Mouse (Mus musculus) retina, postnatal 7 days (tissue): ENCODE data around the gene Pdc.
"Not testable (repeated sequence)": the region's sequence is repeated elsewhere in the genome, so short reads cannot be mapped to it uniquely, and the experiment has no call there.

Source experiments
- DNase-seq: peaks from one replicate; pipeline ENCODE4 v3.0.0-alpha.2; 2012; ENCODE audit warnings: low read depth, low spot score

The Pdc gene

DNA sequence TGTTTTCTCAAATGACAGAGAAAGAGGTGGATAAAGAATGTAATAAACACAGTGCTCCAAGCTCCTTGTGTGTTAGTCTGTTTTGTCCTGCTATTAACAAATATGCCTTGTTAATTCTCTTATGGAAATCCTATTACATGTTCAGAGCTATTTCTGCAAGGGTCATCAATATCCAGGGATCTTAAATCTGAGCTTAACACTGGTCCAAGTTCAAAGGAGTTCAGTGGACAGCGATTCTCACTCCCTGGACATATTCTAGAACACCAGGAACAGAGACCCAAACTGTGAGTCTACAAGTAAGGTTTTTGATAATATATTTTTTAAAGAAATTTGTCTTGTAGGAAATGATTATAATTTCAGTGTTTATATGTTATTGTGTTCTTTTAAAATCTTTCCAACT is at the start of gene Pdc:
Gene Pdc (plus strand): TSS at position 213 of the 400 bp plus-strand sequence.
- peak; percentile 56 for DNase-seq

DNA sequence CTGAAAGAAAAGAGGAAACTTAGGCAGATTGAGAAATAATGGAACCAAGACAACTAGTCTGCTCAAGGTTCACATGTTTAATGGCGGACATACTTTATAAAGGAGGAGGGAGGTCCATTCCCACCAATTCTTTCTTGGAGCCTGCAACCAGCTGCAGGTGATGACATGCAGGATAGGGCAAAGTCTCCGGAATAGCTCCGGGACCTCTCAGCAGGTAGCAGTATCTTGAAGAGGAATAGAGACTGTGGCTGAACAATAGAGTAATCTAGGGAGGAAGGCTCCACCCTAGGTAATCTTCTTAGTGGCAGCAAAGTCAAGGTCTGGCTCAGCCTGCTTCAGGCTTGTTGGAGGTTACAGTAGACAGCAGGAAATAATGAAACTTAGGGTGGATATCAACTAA is 25.2 kb upstream of the Pdc start:
- DNase-seq = not testable (repeated sequence)

DNA sequence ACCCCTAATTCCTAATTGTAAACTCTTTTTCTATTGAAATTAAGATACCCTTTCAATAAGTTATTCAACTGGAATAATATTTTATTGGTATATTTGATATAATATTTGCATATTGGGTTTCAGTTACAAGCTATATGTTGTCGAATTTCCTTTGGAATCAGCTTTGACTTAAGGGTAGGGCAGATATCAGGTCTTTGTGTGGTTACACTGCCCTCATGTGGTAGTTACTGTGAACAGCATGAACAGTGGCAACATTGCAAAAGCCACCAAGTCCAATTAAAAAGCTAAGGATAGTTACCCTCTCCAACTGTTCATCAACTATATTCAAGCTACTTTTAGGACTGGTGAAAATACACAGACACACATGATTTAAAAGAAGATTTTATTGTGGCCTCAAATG is 11.6 kb upstream of the Pdc start:
- DNase-seq = no peak

DNA sequence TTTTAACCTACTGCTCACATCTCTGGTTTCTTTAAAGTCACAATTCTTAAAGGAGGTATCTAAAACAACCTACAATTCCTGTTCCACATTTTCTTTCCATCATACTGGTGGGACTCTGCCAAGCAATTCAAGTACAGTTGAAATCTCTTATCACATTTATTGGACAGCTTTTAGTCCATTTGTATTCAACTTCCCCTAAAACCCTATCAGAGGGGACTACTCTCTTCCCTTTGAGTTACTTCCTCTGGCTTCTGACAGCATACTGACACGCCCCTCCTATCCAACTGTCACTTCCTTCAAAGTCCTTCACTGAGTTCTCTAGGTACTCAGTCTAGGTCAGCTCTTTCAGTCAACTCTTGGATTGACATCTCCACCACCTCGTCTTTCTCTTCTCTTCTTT is 15.9 kb downstream of the Pdc start:
- no peak for DNase-seq

DNA sequence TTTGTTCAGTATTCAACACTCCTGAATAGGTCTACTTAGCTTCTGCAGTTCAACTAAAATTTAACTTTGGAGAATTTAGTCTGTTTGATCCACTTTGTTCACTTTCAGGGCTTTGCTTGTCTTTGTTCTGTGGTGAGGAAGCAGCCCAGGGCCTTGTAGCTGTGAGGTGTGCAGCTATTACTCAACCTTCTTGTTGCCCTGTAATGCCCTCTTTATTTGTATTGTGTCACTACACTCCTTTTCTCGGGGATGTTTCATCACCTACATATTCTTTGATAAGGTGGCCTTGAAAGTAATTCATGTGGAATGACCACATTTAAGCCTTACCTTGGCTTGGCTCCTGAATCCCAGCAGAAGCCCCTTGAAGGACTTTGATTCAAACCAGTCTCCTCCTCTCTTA is 41.6 kb downstream of the Pdc start:
- DNase-seq = no peak

DNA sequence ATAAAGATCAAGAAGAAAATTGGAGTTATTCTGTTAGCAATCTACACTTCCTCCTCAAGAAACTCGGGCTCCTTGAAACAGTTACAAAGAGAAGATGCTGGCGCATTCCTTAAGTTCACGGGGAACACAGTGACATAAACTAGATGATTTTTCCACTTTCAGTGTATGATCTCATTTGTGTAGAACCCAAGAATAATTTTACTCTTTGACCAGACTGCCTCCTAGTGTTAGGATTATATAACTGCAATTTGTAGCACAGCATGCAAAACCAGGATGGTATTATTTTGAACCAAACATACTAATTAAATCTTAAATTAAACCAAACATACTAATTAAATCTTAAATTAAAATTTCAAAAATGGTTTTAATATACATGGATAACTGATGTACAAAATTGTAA is 53.7 kb downstream of the Pdc start:
- peak; percentile 28 for DNase-seq

GRCm38 (mm10) chr1:150374247-150374646 is 55.0 kb downstream of the Pdc start:
- no peak for DNase-seq
